Mouse (Mus musculus) lung, embryonic 16.5 days (tissue): ENCODE measurements around the gene Ugt2a3. TPM values are rescaled to one million over a fixed set of nuclear protein-coding genes. Genes with fewer than 3 reads are reported as not detected.
"Not testable (repeated sequence)": the region's sequence is repeated elsewhere in the genome, so short reads cannot be mapped to it uniquely, and the experiment has no call there.

Source experiments
- ATAC-seq: fragments of 200-750 bp; cut with Nextera tagmentation; 2 replicates; pipeline ENCODE4 v1.8.0; 2017; ENCODE audit warnings: low read depth, mild to moderate bottlenecking, moderate library complexity
- H3K27ac ChIP-seq: fragments of 300-500 bp; sonication (generic); 2 replicates; pipeline ENCODE4 v1.5.1; 2014; ENCODE audit warnings: mild to moderate bottlenecking, control low read depth, low read length
- H3K27me3 ChIP-seq: fragments of 300-500 bp; sonication (generic); 2 replicates; pipeline ENCODE4 v1.6.1; 2014; ENCODE audit warnings: low read depth, low read length, mixed read lengths; ENCODE audit not compliant: control insufficient read depth, insufficient read depth
- H3K36me3 ChIP-seq: fragments of 300-500 bp; sonication (generic); 2 replicates; pipeline ENCODE4 v1.6.1; 2014; ENCODE audit warnings: low read length; ENCODE audit not compliant: control insufficient read depth, insufficient read depth
- H3K4me1 ChIP-seq: fragments of 300-500 bp; sonication (generic); replicated peaks from 2 replicates; pipeline ENCODE4 v1.6.1; 2014; ENCODE audit warnings: low read length, mixed read lengths; ENCODE audit not compliant: control insufficient read depth, insufficient read depth
- H3K4me2 ChIP-seq: fragments of 300-500 bp; sonication (generic); 2 replicates; pipeline ENCODE4 v1.6.1; 2014; ENCODE audit warnings: low read depth, low read length, control low read depth
- H3K4me3 ChIP-seq: fragments of 300-500 bp; sonication (generic); 2 replicates; pipeline ENCODE4 v1.5.1; 2014; ENCODE audit warnings: mild to moderate bottlenecking, low read length, control low read depth
- H3K9ac ChIP-seq: fragments of 300-500 bp; sonication (generic); 2 replicates; pipeline ENCODE4 v1.6.1; 2014; ENCODE audit warnings: low read length, control low read depth
- H3K9me3 ChIP-seq: fragments of 300-500 bp; sonication (generic); 2 replicates; pipeline ENCODE4 v1.6.1; 2016; ENCODE audit warnings: low read length; ENCODE audit not compliant: control insufficient read depth
- WGBS: fragments of 180-500 bp; shearing (Covaris S2); extraction: QIAGEN DNeasy Blood & Tissue Kit; methylation state at CpG from one replicate; pipeline ENCODE4 v1.1.7; 2014; 5-methylcytosine and 5-hydroxymethylcytosine counted together
- polyA plus RNA-seq: library from polyadenylated mRNA; unstranded; fragments of >200 nt; fragmentation: Nextera tagmentation; extraction: Ambion mirVana; gene quantifications from 2 replicates; pipeline ENCODE4 v1.2.1, GENCODE M21; 2015

Gene Ugt2a3
- polyA plus RNA-seq, result not detected in 2 replicates

GRCm38 (mm10) chr5:87336961-87337697, at the start of gene Ugt2a3:
Gene Ugt2a3, minus strand, starts transcription at chr5:87337195.
- Histone ChIP-seq H3K4me1 (no peaks in the 10 kb centered on the region), H3K4me3 (no peak within 1 kb of the TSS), H3K4me2 (no peak within 1 kb of the TSS), H3K27ac (no peak within 1 kb of the TSS), H3K36me3 (no peaks in the 10 kb centered on the region), H3K27me3 (no peaks in the 10 kb centered on the region), H3K9me3 (no peaks in the 10 kb centered on the region), H3K9ac (no peak within 1 kb of the TSS)
- ATAC-seq, result 0 out of 2 replicates have a peak, but pooled peaks have one; percentile 10
- 56% methylated on average over 11 of the region's 11 CpGs for WGBS

GRCm38 (mm10) chr5:87380234-87380633, 43.2 kb upstream of the Ugt2a3 start:
- no peaks in the 10 kb centered on the region for H3K27me3 ChIP-seq
- H3K27ac ChIP-seq, result no peak overlapping the region
- H3K9me3 ChIP-seq, result no peaks in the 10 kb centered on the region
- no peak overlapping the region for H3K4me3 ChIP-seq
- no peak overlapping the region for H3K4me2 ChIP-seq
- H3K4me1 ChIP-seq, result no peaks in the 10 kb centered on the region
- no peak for ATAC-seq
- H3K9ac ChIP-seq, result no peak overlapping the region
- WGBS, result 48% methylated on average over 2 of the region's 2 CpGs
- H3K36me3 ChIP-seq, result no peaks in the 10 kb centered on the region

- H3K4me3 ChIP-seq, result no peak overlapping the region
- no peak overlapping the region for H3K4me2 ChIP-seq
- no peaks in the 10 kb centered on the region for H3K4me1 ChIP-seq
- no peaks in the 10 kb centered on the region for H3K36me3 ChIP-seq
- H3K27ac ChIP-seq, result no peak overlapping the region
- no peaks in the 10 kb centered on the region for H3K9me3 ChIP-seq
- no peak overlapping the region for H3K9ac ChIP-seq
- ATAC-seq, result no peak
- no peaks in the 10 kb centered on the region for H3K27me3 ChIP-seq
Measured at GRCm38 (mm10) chr5:87379825-87380224, 42.8 kb upstream of the Ugt2a3 start.

GRCm38 (mm10) chr5:87375874-87376383, 38.9 kb upstream of the Ugt2a3 start:
- Histone ChIP-seq H3K9me3 (no peaks in the 10 kb centered on the region), H3K9ac (no peak overlapping the region), H3K36me3 (no peaks in the 10 kb centered on the region), H3K4me1 (no peaks in the 10 kb centered on the region), H3K4me2 (no peak overlapping the region), H3K4me3 (no peak overlapping the region), H3K27ac (no peak overlapping the region), H3K27me3 (no peaks in the 10 kb centered on the region)
- WGBS, result 86% methylated on average over 3 of the region's 3 CpGs
- no peak for ATAC-seq

GRCm38 (mm10) chr5:87373502-87373863, 36.5 kb upstream of the Ugt2a3 start:
- Histone ChIP-seq H3K9ac (no peak overlapping the region), H3K27me3 (no peaks in the 10 kb centered on the region), H3K4me2 (no peak overlapping the region), H3K4me3 (no peak overlapping the region), H3K36me3 (no peaks in the 10 kb centered on the region), H3K9me3 (no peaks in the 10 kb centered on the region), H3K27ac (no peak overlapping the region), H3K4me1 (no peaks in the 10 kb centered on the region)
- WGBS, result 74% methylated on average over 1 of the region's 1 CpGs
- ATAC-seq, result no peak

GRCm38 (mm10) chr5:87372788-87373501, 36.0 kb upstream of the Ugt2a3 start:
- not testable (repeated sequence) for H3K27me3 ChIP-seq

GRCm38 (mm10) chr5:87350350-87350749, 13.4 kb upstream of the Ugt2a3 start:
- Histone ChIP-seq H3K4me3 (no peak overlapping the region), H3K4me2 (no peak overlapping the region), H3K27me3 (no peaks in the 10 kb centered on the region), H3K27ac (no peak overlapping the region), H3K9ac (no peak overlapping the region), H3K9me3 (no peaks in the 10 kb centered on the region), H3K4me1 (no peaks in the 10 kb centered on the region), H3K36me3 (no peaks in the 10 kb centered on the region)
- 44% methylated on average over 1 of the region's 1 CpGs for WGBS
- ATAC-seq, result no peak

More at GRCm38 (mm10) chr5:87372788-87373501, 36.0 kb upstream of the Ugt2a3 start:
- not testable (repeated sequence) for H3K9me3 ChIP-seq, H3K27ac ChIP-seq, H3K4me2 ChIP-seq, H3K4me1 ChIP-seq, H3K9ac ChIP-seq, ATAC-seq, H3K36me3 ChIP-seq, H3K4me3 ChIP-seq
- 48% methylated on average over 4 of the region's 4 CpGs for WGBS

GRCm38 (mm10) chr5:87349150-87349549, 12.2 kb upstream of the Ugt2a3 start:
- H3K27ac ChIP-seq, ATAC-seq, H3K9me3 ChIP-seq, H3K4me3 ChIP-seq, H3K36me3 ChIP-seq, H3K27me3 ChIP-seq, H3K4me2 ChIP-seq, H3K9ac ChIP-seq, H3K4me1 ChIP-seq: not testable (repeated sequence)
- WGBS, result 76% methylated on average over 1 of the region's 1 CpGs

GRCm38 (mm10) chr5:87347479-87348078, 10.6 kb upstream of the Ugt2a3 start:
- not testable (repeated sequence) for H3K4me2 ChIP-seq, H3K36me3 ChIP-seq, H3K4me3 ChIP-seq, H3K9me3 ChIP-seq, H3K4me1 ChIP-seq, H3K9ac ChIP-seq, H3K27me3 ChIP-seq, H3K27ac ChIP-seq, ATAC-seq
- WGBS, result 54% methylated on average over 2 of the region's 2 CpGs
